Mouse (Mus musculus) CH12.LX (cell line): ENCODE data around the gene Kyat1. TPM values are rescaled to one million over a fixed set of nuclear protein-coding genes. Genes with fewer than 3 reads are reported as not detected.

Experiments
- DNase-seq: peaks from one replicate; pipeline ENCODE4 v3.0.0-alpha.2; 2013; ENCODE audit errors: extremely low read depth
- H3K27ac ChIP-seq: 2 replicates; pipeline ENCODE4 v1.5.1; 2012; ENCODE audit warnings: low read depth, mild to moderate bottlenecking, control low read depth, moderate library complexity; ENCODE audit not compliant: insufficient read depth
- H3K27me3 ChIP-seq: replicated peaks from 2 replicates; pipeline ENCODE3; 2012; ENCODE audit warnings: inconsistent platforms
- H3K36me3 ChIP-seq, 2 experiments: replicated peaks in 1 of 2; 2 replicates each; pipeline versions ENCODE3 to v1.6.1; 2012; ENCODE audit warnings: inconsistent platforms in 1 of 2, low read length in 1 of 2, mild to moderate bottlenecking in 1 of 2, mixed read lengths in 1 of 2, moderate library complexity in 1 of 2; ENCODE audit not compliant: control insufficient read depth in 1 of 2, insufficient read depth in 1 of 2
- H3K4me1 ChIP-seq, 2 experiments: 2 replicates each; pipeline ENCODE4 v1.6.1; 2012; ENCODE audit warnings: inconsistent platforms in 1 of 2, moderate library complexity in 1 of 2; ENCODE audit not compliant: insufficient read depth in 2 of 2, control insufficient read depth in 1 of 2
- H3K4me2 ChIP-seq: 2 replicates; pipeline ENCODE4 v1.6.1; 2012; ENCODE audit warnings: low read depth, mild to moderate bottlenecking, control low read depth; ENCODE audit not compliant: poor library complexity, insufficient read depth, severe bottlenecking
- H3K4me3 ChIP-seq, 3 experiments: fragments of 150-350 bp in 1 of 3; sonication (generic) in 1 of 3; replicated peaks in 1 of 3; 2 replicates each; pipeline versions ENCODE3 to v1.5.1; 2011 to 2012; ENCODE audit warnings: low read depth in 2 of 3, low read length in 2 of 3, mild to moderate bottlenecking in 2 of 3, moderate library complexity in 2 of 3, control low read depth in 1 of 3, improper control_type of control experiment in 1 of 3, inconsistent platforms in 1 of 3, mixed read lengths in 1 of 3; ENCODE audit not compliant: poor library complexity in 1 of 3
- H3K79me2 ChIP-seq: replicated peaks from 2 replicates; pipeline ENCODE4 v1.6.1; 2012; ENCODE audit warnings: mild to moderate bottlenecking, moderate library complexity; ENCODE audit not compliant: control insufficient read depth, poor library complexity, insufficient read depth, severe bottlenecking; ENCODE audit errors: extremely low read depth
- H3K9ac ChIP-seq: 2 replicates; pipeline ENCODE4 v1.6.1; 2012; ENCODE audit warnings: low read depth, mild to moderate bottlenecking, control low read depth, moderate library complexity; ENCODE audit not compliant: insufficient read depth
- H3K9me3 ChIP-seq: replicated peaks from 2 replicates; pipeline ENCODE3; 2012; ENCODE audit warnings: low read length, inconsistent platforms, mixed read lengths
- CHD1 ChIP-seq: IDR thresholded peaks from 2 replicates; pipeline ENCODE4 v1.6.1; 2012; ENCODE audit warnings: low read depth, low read length, improper control_type of control experiment, inconsistent platforms
- CHD2 ChIP-seq: IDR thresholded peaks from 2 replicates; pipeline ENCODE4 v1.6.1; 2011; ENCODE audit warnings: low read length, improper control_type of control experiment
- CTCF ChIP-seq, 2 experiments: IDR thresholded peaks in 1 of 2; conservative IDR thresholded peaks in 1 of 2; 2 replicates each; pipeline ENCODE4 v1.5.1; 2011 to 2012; ENCODE audit warnings: low read depth in 2 of 2, low read length in 2 of 2, improper control_type of control experiment in 1 of 2, inconsistent platforms in 1 of 2, mild to moderate bottlenecking in 1 of 2, moderate library complexity in 1 of 2
- ELF1 ChIP-seq: IDR thresholded peaks from 2 replicates; pipeline ENCODE4 v1.6.1; 2014; ENCODE audit warnings: low read depth, mild to moderate bottlenecking, inconsistent platforms, low read length, improper control_type of control experiment
- ETS1 ChIP-seq: conservative IDR thresholded peaks from 2 replicates; pipeline ENCODE4 v1.6.1; 2012; ENCODE audit warnings: low read depth, mild to moderate bottlenecking, inconsistent platforms, low read length, improper control_type of control experiment, moderate library complexity
- IRF4 ChIP-seq: IDR thresholded peaks from 2 replicates; pipeline ENCODE4 v1.6.1; 2014; ENCODE audit warnings: low read depth, mild to moderate bottlenecking, inconsistent platforms, low read length, improper control_type of control experiment
- JUND ChIP-seq: conservative IDR thresholded peaks from 2 replicates; pipeline ENCODE4 v1.6.1; 2011; ENCODE audit warnings: low read depth, low read length, improper control_type of control experiment
- MAZ ChIP-seq: IDR thresholded peaks from 2 replicates; pipeline ENCODE4 v1.6.1; 2012; ENCODE audit warnings: low read depth, mild to moderate bottlenecking, inconsistent platforms, low read length, improper control_type of control experiment, moderate library complexity
- MEF2A ChIP-seq: IDR thresholded peaks from 2 replicates; pipeline ENCODE4 v1.6.1; 2014; ENCODE audit warnings: low read depth, mild to moderate bottlenecking, inconsistent platforms, low read length, improper control_type of control experiment, borderline replicate concordance
- MXI1 ChIP-seq: IDR thresholded peaks from 2 replicates; pipeline ENCODE4 v1.6.1; 2011; ENCODE audit warnings: mild to moderate bottlenecking, low read depth, low read length, improper control_type of control experiment
- MYC ChIP-seq: IDR thresholded peaks from 2 replicates; pipeline ENCODE4 v1.6.1; 2011; ENCODE audit warnings: low read depth, mild to moderate bottlenecking, improper control_type of control experiment, low read length
- PAX5 ChIP-seq: IDR thresholded peaks from 2 replicates; pipeline ENCODE4 v1.6.1; 2012; ENCODE audit warnings: low read length, inconsistent platforms, mixed read lengths
- POLR2A ChIP-seq: IDR thresholded peaks from 2 replicates; pipeline ENCODE4 v1.6.1; 2011; ENCODE audit warnings: low read depth, mild to moderate bottlenecking, improper control_type of control experiment, low read length
- POLR2AphosphoS2 ChIP-seq: IDR thresholded peaks from 2 replicates; pipeline ENCODE4 v1.6.1; 2011; ENCODE audit warnings: low read depth, low read length, improper control_type of control experiment
- RAD21 ChIP-seq: IDR thresholded peaks from 2 replicates; pipeline ENCODE4 v1.6.1; 2011; ENCODE audit warnings: low read depth, mild to moderate bottlenecking, low read length, improper control_type of control experiment, moderate library complexity
- RCOR1 ChIP-seq: conservative IDR thresholded peaks from 2 replicates; pipeline ENCODE4 v1.6.1; 2012; ENCODE audit warnings: low read depth, mild to moderate bottlenecking, inconsistent platforms, low read length, improper control_type of control experiment
- SMC3 ChIP-seq: IDR thresholded peaks from 2 replicates; pipeline ENCODE4 v1.6.1; 2011; ENCODE audit warnings: low read depth, low read length, improper control_type of control experiment
- TBP ChIP-seq: conservative IDR thresholded peaks from 2 replicates; pipeline ENCODE4 v1.6.1; 2011; ENCODE audit warnings: low read depth, low read length, improper control_type of control experiment
- UBTF ChIP-seq: IDR thresholded peaks from 2 replicates; pipeline ENCODE4 v1.6.1; 2012; ENCODE audit warnings: low read depth, mild to moderate bottlenecking, inconsistent platforms, low read length, improper control_type of control experiment, moderate library complexity
- dilution Hi-C: fragments of 300-500 bp; cut with MboI; formaldehyde crosslinking; loops from 2 replicates; pipeline ENCODE4 v1.14.3; 2020; ENCODE audit warnings: low sequenced_read_pairs; ENCODE audit not compliant: extremely low pct_unique_long_range_greater_than_20kb, extremely low pct_ligation_motif_present
- in situ Hi-C: fragments of 300-500 bp; cut with MboI; formaldehyde crosslinking; loops from 3 replicates; pipeline ENCODE4 v1.14.3; 2019; ENCODE audit warnings: low sequenced_read_pairs, low pct_ligation_motif_present, low pct_unique_long_range_greater_than_20kb, mixed read lengths
- polyA plus RNA-seq: library from polyadenylated mRNA; unstranded; fragments of >175 nt; gene quantifications from 2 replicates; pipeline ENCODE4 v1.2.1, GENCODE M21; 2012; ENCODE audit warnings: low read depth; ENCODE audit not compliant: insufficient read length
- total RNA-seq, 2 experiments: library from RNA; depleted of rRNA; stranded (reverse); fragments of 300-350 nt in 1 of 2; fragments of >200 nt in 1 of 2; gene quantifications; 2 replicates each; pipeline ENCODE4 v1.2.3; 2012 to 2014

The Kyat1 gene
- total and polyA plus RNA-seq, 3 experiments = 5.0 to 7.0 (median 5.4) TPM

GRCm38 (mm10) chr2:30237199-30237880 lies 31.7 kb upstream of the Kyat1 start, which contains the start of gene Lrrc8a (continued):
- no peak; the same call in 1 of the 2 replicates for TF ChIP-seq TBP
- peak; percentile 93 for TF ChIP-seq MXI1
- peak; percentile 44 for TF ChIP-seq SMC3
- no peak; the same call in 1 of the 2 replicates for TF ChIP-seq POLR2AphosphoS2
- peak; percentile 40; the same call in 1 of the 2 replicates for TF ChIP-seq CHD2
- TF ChIP-seq ETS1 = peak; percentile 48
- TF ChIP-seq RAD21 = peak; percentile 50

GRCm38 (mm10) chr2:30236426-30237198 lies 31.0 kb upstream of the Kyat1 start:
- H3K27ac ChIP-seq = peak overlapping the region; percentile 71
- H3K4me2 ChIP-seq = peak overlapping the region; percentile 95
- peak overlapping the region; percentile 72 to 84 (median 82) for H3K4me3 ChIP-seq
- peaks cover 2% of the 10 kb centered on the region for H3K9me3 ChIP-seq
- H3K36me3 ChIP-seq = peaks cover 9 to 22% of the 10 kb centered on the region in 2 experiments
- dilution Hi-C loops = no loop called here
- in situ Hi-C loops = no loop called here
- no peaks in the 10 kb centered on the region for H3K79me2 ChIP-seq
- H3K9ac ChIP-seq = peak overlapping the region; percentile 90
- H3K27me3 ChIP-seq = no peaks in the 10 kb centered on the region
- DNase-seq = peak; percentile 48
- TF ChIP-seq RCOR1 = no peak
- no peak for TF ChIP-seq RAD21
- no peak for TF ChIP-seq UBTF
- no peak for TF ChIP-seq MEF2A
- 0 out of 2 replicates have a peak, but pooled peaks have one; percentile 16 for TF ChIP-seq ELF1
- no peak for TF ChIP-seq CHD1
- TF ChIP-seq MYC = no peak
- TF ChIP-seq CTCF (conservative IDR thresholded peaks at IDR 0.05 in 1 of 2, IDR thresholded peaks at IDR 0.05 in 1 of 2; ENCODE audit: low read depth in 2 of 2, low read length in 2 of 2) = no peak
- TF ChIP-seq POLR2A = no peak
- TF ChIP-seq MXI1 = no peak
- TF ChIP-seq TBP = peak; percentile 36; the same call in 1 of the 2 replicates
- TF ChIP-seq IRF4 = no peak
- no peak for TF ChIP-seq JUND
- TF ChIP-seq PAX5 = no peak
- TF ChIP-seq MAZ = no peak
- peaks cover 5 to 29% of the 10 kb centered on the region in 2 experiments; a peak in 3 of 4 replicates for H3K4me1 ChIP-seq
